Mouse (Mus musculus) mouse trophoblast stem cell (cell line): ENCODE measurements around the gene Fmc1.

Source experiments
- in situ Hi-C, 2 experiments: fragments of 300-500 bp; cut with MseI, MboI; formaldehyde crosslinking; loops; 2 replicates in 1 of 2; 3 replicates in 1 of 2; pipeline ENCODE4 v1.15.1; 2025

Gene Fmc1

DNA sequence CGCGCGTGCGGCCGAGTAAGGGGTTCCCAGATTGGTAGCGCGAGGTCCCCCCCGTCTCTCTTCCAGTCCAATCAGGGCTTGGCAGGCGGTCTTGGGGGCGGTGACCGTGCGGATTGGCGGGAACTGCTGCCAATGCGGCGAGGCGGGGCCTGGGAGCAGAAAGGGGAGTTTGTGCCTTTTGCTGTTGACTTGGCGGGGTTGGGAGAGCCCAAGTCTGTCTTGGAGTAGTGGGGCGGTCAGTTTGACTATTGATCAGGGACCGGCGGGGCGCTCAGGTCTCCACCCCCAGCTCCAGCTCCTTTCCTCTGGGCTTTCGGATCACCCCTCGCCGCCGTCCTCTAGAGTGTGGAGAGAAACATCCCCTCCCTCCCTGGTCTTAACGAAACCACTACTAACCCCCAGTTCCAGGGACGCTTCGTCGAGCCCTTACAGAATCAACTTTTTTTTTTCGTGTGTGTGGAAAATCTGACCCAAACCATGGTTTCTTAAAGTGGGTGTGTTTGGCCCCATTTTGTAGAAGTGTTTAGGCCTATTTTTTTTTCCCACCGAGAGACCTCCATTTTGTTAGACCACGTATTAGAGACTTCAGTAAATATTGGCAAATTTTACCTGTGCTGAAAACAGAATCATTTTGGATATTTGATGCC is 18.8 kb downstream of the Fmc1 start:
- in situ Hi-C loops = no loop called here

DNA sequence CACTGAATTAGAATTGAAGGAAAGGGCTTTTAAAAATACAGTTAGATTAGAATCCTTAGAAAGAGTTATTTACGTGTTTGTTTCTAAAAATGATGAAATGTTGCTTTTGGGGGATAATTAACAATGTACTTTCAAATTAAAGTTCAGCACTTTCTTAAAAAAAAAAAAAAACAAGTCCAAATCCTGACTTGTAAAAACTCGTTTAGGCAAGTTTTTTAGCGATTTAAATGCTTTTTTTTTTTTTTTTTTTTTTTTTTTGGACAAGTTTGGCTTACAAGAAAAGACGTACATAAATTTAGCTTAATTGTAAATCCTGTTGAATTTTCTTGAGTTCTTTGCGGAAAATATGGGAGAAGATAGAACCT is 19.3 kb downstream of the Fmc1 start:
- in situ Hi-C loops = no loop called here

DNA sequence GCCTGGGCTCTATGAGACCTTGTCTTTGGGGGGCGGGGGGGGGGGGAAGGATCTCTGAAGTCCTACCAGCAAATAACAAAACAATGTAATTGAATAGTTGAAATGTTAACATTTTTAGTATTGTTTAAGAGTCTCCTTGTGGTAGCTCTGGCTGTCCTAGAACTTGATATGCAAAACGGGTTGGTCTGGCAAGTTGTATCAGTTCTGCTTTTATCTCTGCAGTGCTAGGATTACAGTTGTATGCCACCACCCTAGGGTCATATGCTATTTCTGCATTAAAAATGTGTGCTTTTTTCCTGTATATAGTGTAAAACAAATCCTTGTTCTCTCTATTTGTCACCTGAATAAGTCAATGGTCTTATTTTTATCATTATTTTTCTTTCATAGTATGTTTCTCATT is 42.8 kb downstream of the Fmc1 start:
- in situ Hi-C loops = no loop called here

DNA sequence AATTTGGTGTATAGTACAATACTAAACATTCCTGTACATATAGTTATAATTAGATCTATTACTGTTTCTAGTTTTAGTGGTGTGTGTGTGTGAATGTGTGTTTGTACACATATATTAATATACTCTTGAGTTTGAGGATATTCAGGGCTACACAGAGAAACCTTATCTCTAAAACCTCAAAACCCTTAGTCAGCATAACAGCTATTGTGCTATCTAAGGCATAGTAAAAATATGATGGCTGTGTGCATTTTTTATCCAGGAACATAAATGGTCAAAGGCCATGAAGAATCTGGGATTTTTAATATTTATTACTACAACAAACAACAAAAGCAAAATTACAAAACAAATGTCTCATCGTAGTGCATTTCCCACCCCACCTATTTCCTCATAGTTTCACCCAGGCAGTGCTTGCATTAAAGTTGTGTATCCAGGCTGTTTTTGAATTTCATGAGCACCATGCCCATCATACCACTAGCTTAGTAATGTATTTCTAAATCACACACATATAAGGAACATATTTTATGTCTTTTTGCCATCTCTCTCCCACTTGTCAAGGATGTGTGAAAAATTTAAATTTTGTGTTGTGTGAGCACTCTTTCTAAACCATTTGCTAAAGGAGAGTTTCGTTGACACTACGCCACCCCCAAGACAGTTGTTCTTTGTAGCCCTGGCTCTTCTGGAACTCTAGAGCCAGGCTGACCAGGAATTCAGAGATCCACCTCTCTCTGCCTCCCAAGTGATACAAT is 47.0 kb downstream of the Fmc1 start:
- in situ Hi-C loops = no loop called here

- in situ Hi-C loops = no loop called here
Measured at GRCm38 (mm10) chr6:38581711-38582110, 48.4 kb downstream of the Fmc1 start.
